Mouse (Mus musculus) myocyte (in vitro differentiated cells): ENCODE results near the gene Esp36.
"Not testable (repeated sequence)": the region's sequence is repeated elsewhere in the genome, so short reads cannot be mapped to it uniquely, and the experiment has no call there.

ENCODE experiments used
- CEBPB ChIP-seq: IDR thresholded peaks from 2 replicates; pipeline ENCODE4 v1.6.1; 2011; ENCODE audit warnings: mild to moderate bottlenecking, moderate library complexity; ENCODE audit not compliant: poor library complexity, insufficient read depth, severe bottlenecking
- E2F4 ChIP-seq: IDR thresholded peaks from one replicate; pipeline ENCODE4 v1.6.1; 2011; ENCODE audit warnings: mild to moderate bottlenecking, control low read depth, moderate library complexity; ENCODE audit not compliant: insufficient read depth
- MAX ChIP-seq: IDR thresholded peaks from one replicate; pipeline ENCODE4 v1.6.1; 2011; ENCODE audit warnings: low read depth, mild to moderate bottlenecking, control low read depth
- MYOG ChIP-seq, 3 experiments: IDR thresholded peaks; one replicate each; pipeline ENCODE4 v1.6.1; 2011; ENCODE audit warnings: control low read depth in 2 of 3, low read depth in 2 of 3, mild to moderate bottlenecking in 2 of 3; ENCODE audit not compliant: insufficient read length in 2 of 3, control insufficient read depth in 1 of 3, insufficient read depth in 1 of 3
- POLR2A ChIP-seq: IDR thresholded peaks from one replicate; pipeline ENCODE4 v1.6.1; 2011; ENCODE audit warnings: low read depth, mild to moderate bottlenecking, control low read depth, moderate library complexity; ENCODE audit not compliant: insufficient read length
- SRF ChIP-seq: IDR thresholded peaks from one replicate; pipeline ENCODE4 v1.6.1; 2011; ENCODE audit warnings: low read depth; ENCODE audit not compliant: control insufficient read depth, insufficient read length
- TCF12 ChIP-seq: IDR thresholded peaks from one replicate; pipeline ENCODE4 v1.6.1; 2011; ENCODE audit warnings: mild to moderate bottlenecking, control low read depth; ENCODE audit not compliant: poor library complexity, insufficient read depth, severe bottlenecking
- TCF3 ChIP-seq: IDR thresholded peaks from one replicate; pipeline ENCODE4 v1.6.1; 2011; ENCODE audit warnings: low read depth, control low read depth; ENCODE audit not compliant: insufficient read length

- TF ChIP-seq CEBPB; SRF; TCF12; TCF3; MAX; POLR2A; MYOG (IDR thresholded peaks at IDR 0.05; ENCODE audit: control insufficient read depth in 1 of 3, insufficient read depth in 1 of 3, insufficient read length in 2 of 3, low read depth in 2 of 3); E2F4: not testable (repeated sequence)
Observed at GRCm38 (mm10) chr17:38456206-38456605, 36.2 kb upstream of the Esp36 start.
